Mouse (Mus musculus) intestine, embryonic 16.5 days (tissue): ENCODE results near the gene Gm960. TPM values are rescaled to one million over a fixed set of nuclear protein-coding genes. Genes with fewer than 3 reads are reported as not detected.

Experiments
- ATAC-seq: fragments of 200-750 bp; cut with Nextera tagmentation; 2 replicates; pipeline ENCODE4 v1.8.0; 2017; ENCODE audit warnings: moderate TSS enrichment, moderate library complexity
- H3K27ac ChIP-seq: fragments of 300-500 bp; sonication (generic); 2 replicates; pipeline ENCODE4 v1.5.1; 2014; ENCODE audit warnings: mild to moderate bottlenecking, low read length
- H3K27me3 ChIP-seq: fragments of 300-500 bp; sonication (generic); replicated peaks from 2 replicates; pipeline ENCODE4 v1.6.1; 2014; ENCODE audit warnings: low read length, control low read depth, mixed read lengths; ENCODE audit not compliant: control insufficient read depth, insufficient read depth
- H3K36me3 ChIP-seq: fragments of 300-500 bp; sonication (generic); 2 replicates; pipeline ENCODE4 v1.6.1; 2014; ENCODE audit warnings: low read length, control low read depth; ENCODE audit not compliant: control insufficient read depth, insufficient read depth
- H3K4me1 ChIP-seq: fragments of 300-500 bp; sonication (generic); 2 replicates; pipeline ENCODE4 v1.6.1; 2014; ENCODE audit warnings: low read length, control low read depth, mixed read lengths; ENCODE audit not compliant: control insufficient read depth, insufficient read depth
- H3K4me2 ChIP-seq: fragments of 300-500 bp; sonication (generic); 2 replicates; pipeline ENCODE4 v1.6.1; 2014; ENCODE audit warnings: low read depth, low read length, control low read depth
- H3K4me3 ChIP-seq: fragments of 300-500 bp; sonication (generic); 2 replicates; pipeline ENCODE4 v1.5.1; 2014; ENCODE audit warnings: mild to moderate bottlenecking, low read length
- H3K9ac ChIP-seq: fragments of 300-500 bp; sonication (generic); 2 replicates; pipeline ENCODE4 v1.6.1; 2014; ENCODE audit warnings: low read depth, low read length
- H3K9me3 ChIP-seq: fragments of 300-500 bp; sonication (generic); 2 replicates; pipeline ENCODE4 v1.6.1; 2016; ENCODE audit warnings: low read length, control low read depth; ENCODE audit not compliant: control insufficient read depth
- WGBS: fragments of 180-500 bp; shearing (Covaris S2); extraction: QIAGEN DNeasy Blood & Tissue Kit; methylation state at CpG from one replicate; pipeline ENCODE4 v1.1.7; 2014; 5-methylcytosine and 5-hydroxymethylcytosine counted together
- polyA plus RNA-seq: library from polyadenylated mRNA; unstranded; fragments of >200 nt; fragmentation: Nextera tagmentation; extraction: Ambion mirVana; gene quantifications from 2 replicates; pipeline ENCODE4 v1.2.1, GENCODE M21; 2015

The Gm960 gene
- polyA plus RNA-seq = 1.1 and 2.1 TPM in 2 replicates

GRCm38 (mm10) chr19:4698205-4698677 lies at the start of gene Gm960:
Gene Gm960, minus strand, starts transcription at chr19:4698668.
- H3K4me1 ChIP-seq = peaks cover 4% of the 10 kb centered on the region
- peak within 1 kb of the TSS; percentile 65 for H3K9ac ChIP-seq
- H3K27ac ChIP-seq = no peak within 1 kb of the TSS
- no peaks in the 10 kb centered on the region for H3K36me3 ChIP-seq
- 0 out of 2 replicates have a peak, but pooled peaks have one; percentile 40 for ATAC-seq
- peak within 1 kb of the TSS; percentile 91 for H3K4me2 ChIP-seq
- H3K9me3 ChIP-seq = no peaks in the 10 kb centered on the region
- WGBS = under 1% methylated on average over 39 of the region's 40 CpGs
- peak within 1 kb of the TSS; percentile 65 for H3K4me3 ChIP-seq
- peaks cover 23% of the 10 kb centered on the region for H3K27me3 ChIP-seq

GRCm38 (mm10) chr19:4747631-4748312 lies 49.3 kb upstream of the Gm960 start:
- WGBS = 89% methylated on average over 9 of the region's 9 CpGs

GRCm38 (mm10) chr19:4746611-4747010 lies 48.1 kb upstream of the Gm960 start:
- no peak for ATAC-seq
- H3K9me3 ChIP-seq = no peaks in the 10 kb centered on the region

More at GRCm38 (mm10) chr19:4747631-4748312, 49.3 kb upstream of the Gm960 start:
- ATAC-seq = no peak
- Histone ChIP-seq H3K27ac (no peak overlapping the region), H3K36me3 (no peaks in the 10 kb centered on the region), H3K4me3 (no peak overlapping the region), H3K4me1 (0 out of 2 replicates have a peak, but pooled peaks cover 2% of the 10 kb centered on the region), H3K9ac (no peak overlapping the region), H3K4me2 (no peak overlapping the region), H3K27me3 (no peaks in the 10 kb centered on the region), H3K9me3 (no peaks in the 10 kb centered on the region)

GRCm38 (mm10) chr19:4745681-4746080 lies 47.2 kb upstream of the Gm960 start:
- 94% methylated on average over 10 of the region's 10 CpGs for WGBS
- Histone ChIP-seq H3K9me3 (no peaks in the 10 kb centered on the region), H3K4me1 (0 out of 2 replicates have a peak, but pooled peaks cover 2% of the 10 kb centered on the region), H3K27ac (no peak overlapping the region), H3K36me3 (no peaks in the 10 kb centered on the region), H3K27me3 (no peaks in the 10 kb centered on the region), H3K4me2 (no peak overlapping the region), H3K4me3 (no peak overlapping the region), H3K9ac (no peak overlapping the region)
- no peak for ATAC-seq

More at GRCm38 (mm10) chr19:4746611-4747010, 48.1 kb upstream of the Gm960 start:
- H3K27ac ChIP-seq = no peak overlapping the region
- H3K4me2 ChIP-seq = no peak overlapping the region
- no peak overlapping the region for H3K9ac ChIP-seq
- H3K4me1 ChIP-seq = 0 out of 2 replicates have a peak, but pooled peaks cover 2% of the 10 kb centered on the region
- 83% methylated on average over 14 of the region's 14 CpGs for WGBS
- H3K36me3 ChIP-seq = no peaks in the 10 kb centered on the region
- H3K4me3 ChIP-seq = no peak overlapping the region
- no peaks in the 10 kb centered on the region for H3K27me3 ChIP-seq

GRCm38 (mm10) chr19:4745057-4745456 lies 46.6 kb upstream of the Gm960 start:
- H3K4me1 ChIP-seq = 0 out of 2 replicates have a peak, but pooled peaks cover 2% of the 10 kb centered on the region
- H3K36me3 ChIP-seq = no peaks in the 10 kb centered on the region
- no peak overlapping the region for H3K4me3 ChIP-seq
- WGBS = 60% methylated on average over 9 of the region's 9 CpGs
- no peak overlapping the region for H3K4me2 ChIP-seq
- H3K9me3 ChIP-seq = no peaks in the 10 kb centered on the region
- no peak overlapping the region for H3K27ac ChIP-seq
- no peaks in the 10 kb centered on the region for H3K27me3 ChIP-seq
- no peak for ATAC-seq
- no peak overlapping the region for H3K9ac ChIP-seq

- no peak overlapping the region for H3K4me3 ChIP-seq
- H3K27ac ChIP-seq = no peak overlapping the region
- H3K4me2 ChIP-seq = no peak overlapping the region
- 79% methylated on average over 14 of the region's 14 CpGs for WGBS
- no peaks in the 10 kb centered on the region for H3K27me3 ChIP-seq
- H3K9me3 ChIP-seq = no peaks in the 10 kb centered on the region
- ATAC-seq = no peak
- H3K4me1 ChIP-seq = 0 out of 2 replicates have a peak, but pooled peaks cover 2% of the 10 kb centered on the region
- no peak overlapping the region for H3K9ac ChIP-seq
- H3K36me3 ChIP-seq = no peaks in the 10 kb centered on the region
These were observed 45.6 kb upstream of the Gm960 start for GRCm38 (mm10) chr19:4744026-4744425.

GRCm38 (mm10) chr19:4743524-4743923 lies 45.1 kb upstream of the Gm960 start:
- Histone ChIP-seq H3K4me1 (0 out of 2 replicates have a peak, but pooled peaks cover 2% of the 10 kb centered on the region), H3K9me3 (no peaks in the 10 kb centered on the region), H3K27me3 (no peaks in the 10 kb centered on the region), H3K36me3 (no peaks in the 10 kb centered on the region), H3K4me2 (no peak overlapping the region), H3K4me3 (no peak overlapping the region), H3K9ac (no peak overlapping the region), H3K27ac (no peak overlapping the region)
- no peak for ATAC-seq
- 39% methylated on average over 5 of the region's 5 CpGs for WGBS

- Histone ChIP-seq H3K4me1 (0 out of 2 replicates have a peak, but pooled peaks cover 2% of the 10 kb centered on the region), H3K36me3 (no peaks in the 10 kb centered on the region), H3K4me2 (no peak overlapping the region), H3K27me3 (no peaks in the 10 kb centered on the region), H3K27ac (no peak overlapping the region), H3K9me3 (no peaks in the 10 kb centered on the region), H3K9ac (no peak overlapping the region), H3K4me3 (no peak overlapping the region)
- ATAC-seq = no peak
- whole genome bisulfite sequencing = 92% methylated on average over 6 of the region's 6 CpGs
These were observed 43.8 kb upstream of the Gm960 start for GRCm38 (mm10) chr19:4742229-4742628.

- Histone ChIP-seq H3K36me3 (no peaks in the 10 kb centered on the region), H3K9me3 (no peaks in the 10 kb centered on the region), H3K27ac (no peak overlapping the region), H3K27me3 (no peaks in the 10 kb centered on the region), H3K4me3 (no peak overlapping the region), H3K4me2 (no peak overlapping the region), H3K4me1 (0 out of 2 replicates have a peak, but pooled peaks cover 2% of the 10 kb centered on the region), H3K9ac (no peak overlapping the region)
- 76% methylated on average over 10 of the region's 10 CpGs for WGBS
- no peak for ATAC-seq
These were observed 43.0 kb upstream of the Gm960 start for GRCm38 (mm10) chr19:4741482-4741881.
